Mouse (Mus musculus): ENCODE results near the gene Susd4. TPM values are rescaled to one million over a fixed set of nuclear protein-coding genes. Genes with fewer than 3 reads are reported as not detected.
A peak's percentile ranks its signal among the peaks of the same experiment; 100 is the strongest.

The Susd4 gene
- polyA plus RNA-seq, 1 experiment: 4.3 TPM

- Histone ChIP-seq H3K36me3 (ENCODE audit: control insufficient read depth, insufficient read depth, low read length) (no peaks in the 10 kb centered on the region), H3K4me3 (ENCODE audit: control insufficient read depth, insufficient read depth, low read length) (no peak overlapping the region), H3K27ac (ENCODE audit: control insufficient read depth, insufficient read depth, low read length) (no peak overlapping the region), H3K4me1 (replicated peaks; ENCODE audit: control insufficient read depth, insufficient read depth, low read length) (no peaks in the 10 kb centered on the region), H3K27me3 (ENCODE audit: control insufficient read depth, insufficient read depth, low read length) (no peaks in the 10 kb centered on the region)
- 95% methylated on average over 7 of the region's 7 CpGs for WGBS
- no peak for DNase-seq
- TF ChIP-seq POLR2A (IDR thresholded peaks at IDR 0.05; ENCODE audit: control insufficient read depth, extremely low read depth, insufficient read depth, low read length, poor library complexity) (no peak), CTCF (IDR thresholded peaks at IDR 0.05; ENCODE audit: borderline replicate concordance, control insufficient read depth, extremely low read depth, insufficient read depth, low read length, poor library complexity) (no peak)
These were observed 20.1 kb downstream of the Susd4 start for GRCm38 (mm10) chr1:182783774-182784173.

GRCm38 (mm10) chr1:182784784-182785183 is 21.1 kb downstream of the Susd4 start:
- Histone ChIP-seq H3K27me3 (ENCODE audit: control insufficient read depth, insufficient read depth, low read length) (no peaks in the 10 kb centered on the region), H3K36me3 (ENCODE audit: control insufficient read depth, insufficient read depth, low read length) (no peaks in the 10 kb centered on the region), H3K4me3 (ENCODE audit: control insufficient read depth, insufficient read depth, low read length) (no peak overlapping the region), H3K4me1 (replicated peaks; ENCODE audit: control insufficient read depth, insufficient read depth, low read length) (no peaks in the 10 kb centered on the region), H3K27ac (ENCODE audit: control insufficient read depth, insufficient read depth, low read length) (no peak overlapping the region)
- 95% methylated on average over 3 of the region's 3 CpGs for WGBS
- TF ChIP-seq CTCF (IDR thresholded peaks at IDR 0.05; ENCODE audit: borderline replicate concordance, control insufficient read depth, extremely low read depth, insufficient read depth, low read length, poor library complexity) (no peak), POLR2A (IDR thresholded peaks at IDR 0.05; ENCODE audit: control insufficient read depth, extremely low read depth, insufficient read depth, low read length, poor library complexity) (no peak)
- no peak for DNase-seq

GRCm38 (mm10) chr1:182785504-182785903 is 21.8 kb downstream of the Susd4 start:
- no peaks in the 10 kb centered on the region for H3K4me1 ChIP-seq (replicated peaks; ENCODE audit: control insufficient read depth, insufficient read depth, low read length)
- TF ChIP-seq CTCF (IDR thresholded peaks at IDR 0.05; ENCODE audit: borderline replicate concordance, control insufficient read depth, extremely low read depth, insufficient read depth, low read length, poor library complexity) (no peak), POLR2A (IDR thresholded peaks at IDR 0.05; ENCODE audit: control insufficient read depth, extremely low read depth, insufficient read depth, low read length, poor library complexity) (no peak)
- 95% methylated on average over 5 of the region's 5 CpGs for WGBS
- no peak overlapping the region for H3K4me3 ChIP-seq (ENCODE audit: control insufficient read depth, insufficient read depth, low read length)
- DNase-seq: no peak
- H3K27ac ChIP-seq (ENCODE audit: control insufficient read depth, insufficient read depth, low read length): no peak overlapping the region
- H3K27me3 ChIP-seq (ENCODE audit: control insufficient read depth, insufficient read depth, low read length): no peaks in the 10 kb centered on the region
- no peaks in the 10 kb centered on the region for H3K36me3 ChIP-seq (ENCODE audit: control insufficient read depth, insufficient read depth, low read length)

GRCm38 (mm10) chr1:182787030-182787429 is 23.4 kb downstream of the Susd4 start:
- H3K36me3 ChIP-seq (ENCODE audit: control insufficient read depth, insufficient read depth, low read length): no peaks in the 10 kb centered on the region
- no peak for DNase-seq
- no peak overlapping the region for H3K27ac ChIP-seq (ENCODE audit: control insufficient read depth, insufficient read depth, low read length)
- H3K27me3 ChIP-seq (ENCODE audit: control insufficient read depth, insufficient read depth, low read length): no peaks in the 10 kb centered on the region
- H3K4me3 ChIP-seq (ENCODE audit: control insufficient read depth, insufficient read depth, low read length): no peak overlapping the region
- 59% methylated on average over 7 of the region's 7 CpGs for WGBS
- H3K4me1 ChIP-seq (replicated peaks; ENCODE audit: control insufficient read depth, insufficient read depth, low read length): no peaks in the 10 kb centered on the region
- no peak for TF ChIP-seq CTCF (IDR thresholded peaks at IDR 0.05; ENCODE audit: borderline replicate concordance, control insufficient read depth, extremely low read depth, insufficient read depth, low read length, poor library complexity)
- no peak for TF ChIP-seq POLR2A (IDR thresholded peaks at IDR 0.05; ENCODE audit: control insufficient read depth, extremely low read depth, insufficient read depth, low read length, poor library complexity)

GRCm38 (mm10) chr1:182788896-182789295 is 25.2 kb downstream of the Susd4 start:
- Histone ChIP-seq H3K4me1 (replicated peaks; ENCODE audit: control insufficient read depth, insufficient read depth, low read length) (no peaks in the 10 kb centered on the region), H3K36me3 (ENCODE audit: control insufficient read depth, insufficient read depth, low read length) (no peaks in the 10 kb centered on the region), H3K27ac (ENCODE audit: control insufficient read depth, insufficient read depth, low read length) (no peak overlapping the region), H3K4me3 (ENCODE audit: control insufficient read depth, insufficient read depth, low read length) (no peak overlapping the region), H3K27me3 (ENCODE audit: control insufficient read depth, insufficient read depth, low read length) (no peaks in the 10 kb centered on the region)
- no peak for DNase-seq
- no peak for TF ChIP-seq CTCF (IDR thresholded peaks at IDR 0.05; ENCODE audit: borderline replicate concordance, control insufficient read depth, extremely low read depth, insufficient read depth, low read length, poor library complexity)
- 90% methylated on average over 6 of the region's 6 CpGs for WGBS

GRCm38 (mm10) chr1:182792521-182793071 is 28.9 kb downstream of the Susd4 start:
- peak; percentile 66 for DNase-seq
- Histone ChIP-seq H3K27ac (ENCODE audit: control insufficient read depth, insufficient read depth, low read length) (no peak overlapping the region), H3K4me3 (ENCODE audit: control insufficient read depth, insufficient read depth, low read length) (no peak overlapping the region), H3K36me3 (ENCODE audit: control insufficient read depth, insufficient read depth, low read length) (no peaks in the 10 kb centered on the region), H3K27me3 (ENCODE audit: control insufficient read depth, insufficient read depth, low read length) (no peaks in the 10 kb centered on the region), H3K4me1 (replicated peaks; ENCODE audit: control insufficient read depth, insufficient read depth, low read length) (no peaks in the 10 kb centered on the region)
- TF ChIP-seq POLR2A (IDR thresholded peaks at IDR 0.05; ENCODE audit: control insufficient read depth, extremely low read depth, insufficient read depth, low read length, poor library complexity): no peak
- TF ChIP-seq CTCF (IDR thresholded peaks at IDR 0.05; ENCODE audit: borderline replicate concordance, control insufficient read depth, extremely low read depth, insufficient read depth, low read length, poor library complexity): no peak
- WGBS: 10% methylated on average over 16 of the region's 16 CpGs

GRCm38 (mm10) chr1:182794221-182794620 is 30.6 kb downstream of the Susd4 start:
- no peak for DNase-seq
- no peak overlapping the region for H3K27ac ChIP-seq (ENCODE audit: control insufficient read depth, insufficient read depth, low read length)
- no peaks in the 10 kb centered on the region for H3K27me3 ChIP-seq (ENCODE audit: control insufficient read depth, insufficient read depth, low read length)
- 92% methylated on average over 10 of the region's 10 CpGs for WGBS
- TF ChIP-seq CTCF (IDR thresholded peaks at IDR 0.05; ENCODE audit: borderline replicate concordance, control insufficient read depth, extremely low read depth, insufficient read depth, low read length, poor library complexity): no peak
- TF ChIP-seq POLR2A (IDR thresholded peaks at IDR 0.05; ENCODE audit: control insufficient read depth, extremely low read depth, insufficient read depth, low read length, poor library complexity): no peak
- no peak overlapping the region for H3K4me3 ChIP-seq (ENCODE audit: control insufficient read depth, insufficient read depth, low read length)
- H3K4me1 ChIP-seq (replicated peaks; ENCODE audit: control insufficient read depth, insufficient read depth, low read length): no peaks in the 10 kb centered on the region
- no peaks in the 10 kb centered on the region for H3K36me3 ChIP-seq (ENCODE audit: control insufficient read depth, insufficient read depth, low read length)

Measured in thymus, adult 2 months (tissue).